Mouse (Mus musculus): ENCODE results near the gene Cdc42bpg.

GRCm38 (mm10) chr19:6294301-6294700, 12.0 kb upstream of the Cdc42bpg start:
- TF ChIP-seq CTCF (IDR thresholded peaks at IDR 0.05; ENCODE audit: low read depth, low read length) (no peak), POLR2A (IDR thresholded peaks at IDR 0.05; ENCODE audit: insufficient read depth, low read length) (no peak), EP300 (IDR thresholded peaks at IDR 0.05; ENCODE audit: insufficient read depth, low read depth, low read length) (no peak)

Data from ES-Bruce4 (cell line).